Mouse (Mus musculus) T-helper 17 cell (primary cell): ENCODE measurements around the gene Dnttip1.
"Not testable (repeated sequence)": the region's sequence is repeated elsewhere in the genome, so short reads cannot be mapped to it uniquely, and the experiment has no call there.

Source experiments
- in situ Hi-C, 2 experiments: fragments of 300-600 bp; cut with MboI, MseI; formaldehyde crosslinking; loops; 1 replicate in 1 of 2; 2 replicates in 1 of 2; pipeline ENCODE4 v1.15.1; 2025; ENCODE audit warnings: high pct_unique_total_duplicates in 2 of 2

Dnttip1 gene

DNA sequence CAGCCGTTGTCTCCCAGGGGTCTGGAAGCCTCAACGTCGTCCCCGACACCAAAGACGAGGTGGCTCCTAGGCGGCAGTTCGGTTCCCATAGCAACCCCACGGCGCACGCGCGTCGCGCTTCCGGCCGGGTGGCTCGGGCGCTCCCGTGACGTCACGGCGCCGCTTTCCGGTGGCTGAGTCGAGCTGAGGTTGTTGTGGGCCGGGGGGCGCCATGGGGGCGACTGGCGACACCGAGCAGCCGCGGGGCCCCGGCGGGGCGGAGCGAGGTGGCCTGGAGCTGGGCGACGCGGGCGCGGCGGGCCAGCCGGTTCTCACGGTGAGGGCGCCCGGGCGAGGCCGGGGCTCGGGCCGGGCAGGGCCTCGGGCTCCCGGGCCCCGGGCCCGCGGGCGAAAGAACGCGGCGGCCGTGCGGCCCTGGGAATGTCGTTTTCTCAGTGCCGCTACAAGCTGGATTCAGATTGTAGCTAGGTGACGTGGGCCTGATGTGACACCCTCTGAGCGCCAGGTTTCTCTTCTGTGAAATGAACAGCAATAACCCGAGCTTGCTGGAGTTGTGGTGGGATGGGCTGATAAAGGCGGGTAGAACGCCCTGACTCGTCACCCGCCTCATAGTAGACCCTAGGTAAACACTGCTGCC is at the start of gene Dnttip1, which contains the start of gene Wfdc3:
Gene Dnttip1 (plus strand): TSS at position 141 of the 637 bp plus-strand sequence.
Gene Wfdc3 (minus strand): TSS at position 89 of the 637 bp plus-strand sequence.
- in situ Hi-C loops: loop anchor here in 1 of 2 experiments (10.0 kb wide), 1 partner anchor 1691 kb away; the partner anchor contains the start of gene Mybl2

DNA sequence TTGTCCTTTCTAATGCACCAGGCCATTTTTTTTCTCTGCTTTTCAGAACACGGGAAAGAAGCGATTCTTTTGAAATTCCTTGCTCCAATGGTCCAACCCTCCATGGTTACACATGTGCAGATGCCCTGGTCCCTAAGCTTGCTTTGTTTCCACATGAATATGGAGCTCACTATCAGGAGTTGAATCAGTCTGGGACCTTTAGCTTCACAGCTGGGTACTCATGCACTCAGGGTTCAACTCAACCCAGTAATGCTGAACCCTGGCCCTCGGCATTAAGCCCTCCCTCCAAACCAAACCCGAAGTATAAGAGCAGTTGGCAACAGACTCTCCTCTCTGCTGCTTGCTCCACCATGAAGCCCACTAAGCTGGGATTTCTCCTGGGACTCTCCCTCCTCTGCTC is 47.6 kb upstream of the Dnttip1 start, which contains the start of gene Spint4:
Gene Spint4 (plus strand): TSS at position 301 of the 400 bp plus-strand sequence.
- in situ Hi-C loops: no loop called here

DNA sequence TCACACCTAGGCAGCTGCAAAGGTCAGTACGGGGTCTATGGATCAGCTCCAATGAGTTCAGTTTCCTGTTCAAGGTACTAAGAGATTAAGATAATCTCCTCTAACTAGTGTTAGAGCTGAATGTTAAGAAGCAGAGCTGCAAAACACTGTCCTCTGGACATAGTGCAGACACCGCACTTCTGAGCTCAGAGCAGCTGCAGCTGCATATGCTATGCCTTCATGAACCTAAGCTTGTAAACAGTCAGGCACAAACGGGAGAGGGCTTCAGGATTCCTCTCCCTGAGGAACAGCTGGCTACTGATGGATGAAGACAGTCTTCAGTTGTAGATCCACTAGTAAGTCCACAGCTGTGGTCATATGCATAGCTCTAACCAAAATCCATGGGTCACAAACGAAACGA is 44.8 kb upstream of the Dnttip1 start:
- in situ Hi-C loops: no loop called here

DNA sequence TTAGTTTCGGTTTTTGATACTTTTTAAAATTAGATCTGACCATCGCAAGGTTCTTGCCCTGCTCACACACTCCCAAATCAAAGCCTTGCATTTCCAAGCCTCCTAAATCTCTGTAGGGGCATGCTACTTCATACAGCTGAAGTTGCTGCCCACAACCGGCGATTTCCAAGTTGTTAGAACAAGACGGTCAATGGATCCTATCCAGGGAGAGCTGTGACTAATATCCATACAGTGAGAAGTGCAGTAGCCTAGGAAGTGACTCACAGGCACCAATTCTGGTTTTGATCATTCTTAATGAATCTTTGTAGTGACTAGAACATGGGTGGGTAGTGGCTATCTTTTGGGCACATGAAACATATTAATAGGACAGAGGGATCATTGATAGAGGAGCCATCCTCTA is 44.0 kb upstream of the Dnttip1 start:
- in situ Hi-C loops: no loop called here

DNA sequence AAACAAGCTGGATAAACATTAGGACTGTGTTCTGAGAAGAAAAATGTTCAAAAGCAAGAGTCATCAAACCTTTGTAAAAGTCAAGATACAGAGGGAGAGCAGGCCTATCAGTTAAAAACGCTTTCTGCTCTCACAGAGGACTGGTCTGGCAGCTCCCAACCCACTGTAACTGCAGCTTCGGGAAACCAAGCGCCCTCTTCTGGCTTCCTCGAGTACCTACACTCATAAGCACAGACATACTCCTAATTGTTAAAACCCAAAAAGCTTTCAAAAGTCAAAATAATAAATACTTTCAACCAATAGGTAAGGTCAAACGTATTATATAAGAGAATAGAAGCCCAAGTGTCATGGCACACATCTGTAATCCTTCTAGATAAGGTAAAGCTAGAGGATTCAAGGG is 41.5 kb upstream of the Dnttip1 start:
- in situ Hi-C loops: no loop called here

DNA sequence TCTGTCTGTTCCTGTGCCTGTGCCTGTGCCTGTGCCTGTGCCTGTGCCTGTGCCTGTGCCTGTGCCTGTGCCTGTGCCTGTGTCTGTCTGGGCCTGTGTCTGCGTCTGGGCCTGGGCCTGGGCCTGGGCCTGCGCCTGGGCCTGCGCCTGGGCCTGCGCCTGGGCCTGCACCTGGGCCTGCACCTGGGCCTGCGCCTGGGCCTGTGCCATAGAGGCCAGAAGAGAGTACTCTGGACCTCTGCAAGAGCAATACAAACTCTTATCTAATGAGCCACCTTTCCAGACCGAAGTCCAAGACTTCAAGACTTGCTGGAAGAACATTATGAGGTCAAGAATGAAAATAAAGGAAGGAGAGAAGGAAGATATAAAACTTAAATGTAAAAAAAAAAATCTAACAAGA is 40.5 kb upstream of the Dnttip1 start:
- in situ Hi-C loops: no loop called here

DNA sequence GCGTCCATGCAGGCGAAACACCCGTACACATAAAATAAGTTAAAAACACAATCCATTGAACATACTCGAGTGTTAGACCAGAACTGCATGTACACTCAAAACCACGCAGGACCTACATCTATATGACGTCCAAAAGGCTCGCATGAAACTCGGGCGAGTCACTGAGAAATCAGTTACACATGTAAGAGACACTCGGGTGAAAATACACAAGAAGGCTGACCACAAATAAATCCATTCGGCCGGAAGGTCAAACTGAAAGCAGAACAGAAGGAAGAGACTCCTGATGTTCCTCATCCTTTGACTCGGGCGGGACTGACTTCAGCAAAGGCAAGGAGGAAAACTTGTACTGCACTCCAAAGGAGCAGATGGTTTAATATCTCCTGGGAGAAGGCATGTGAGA is 39.8 kb upstream of the Dnttip1 start:
- in situ Hi-C loops: no loop called here

DNA sequence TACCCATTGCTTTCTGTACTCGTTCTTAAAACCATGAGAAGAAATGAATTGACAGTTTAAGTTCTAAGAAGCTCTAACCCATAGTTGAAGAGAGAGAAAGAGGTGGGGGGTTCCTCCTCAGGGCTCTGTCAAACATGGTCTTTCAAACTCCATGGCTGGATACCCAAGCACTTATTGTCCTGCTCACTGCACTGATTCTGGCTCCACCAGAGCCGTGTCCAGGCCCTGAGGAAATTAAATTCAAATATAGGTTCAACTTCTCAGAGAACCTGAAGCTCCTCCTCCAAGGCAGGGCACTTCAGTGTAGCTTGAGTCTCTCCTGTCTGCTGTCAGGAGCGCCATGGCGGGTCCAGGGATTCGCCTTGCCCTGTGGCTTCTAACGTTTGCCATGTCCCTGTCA is 30.8 kb upstream of the Dnttip1 start, which contains the start of gene Spint5:
Gene Spint5 (plus strand): TSS at position 301 of the 400 bp plus-strand sequence.
- in situ Hi-C loops: no loop called here

DNA sequence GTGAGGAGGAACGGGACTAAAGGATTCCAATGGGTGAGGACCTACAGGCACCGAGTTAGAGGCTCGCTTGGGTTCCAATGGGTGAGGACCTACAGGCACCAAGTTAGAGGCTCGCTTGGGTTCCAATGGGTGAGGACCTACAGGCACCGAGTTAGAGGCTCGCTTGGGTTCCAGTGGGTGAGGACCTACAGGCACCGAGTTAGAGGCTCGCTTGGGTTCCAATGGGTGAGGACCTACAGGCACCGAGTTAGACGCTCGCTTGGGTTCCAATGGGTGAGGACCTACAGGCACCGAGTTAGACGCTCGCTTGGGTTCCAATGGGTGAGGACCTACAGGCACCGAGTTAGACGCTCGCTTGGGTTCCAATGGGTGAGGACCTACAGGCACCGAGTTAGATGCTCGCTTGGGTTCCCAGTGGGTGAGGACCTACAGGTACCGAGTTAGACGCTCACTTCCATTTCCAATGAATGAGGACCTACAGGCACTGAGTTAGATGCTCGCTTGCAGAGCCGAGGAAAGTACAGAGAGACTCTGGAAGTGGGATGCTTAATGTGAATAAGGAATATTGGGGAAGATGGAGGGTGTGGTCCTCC is 29.5 kb upstream of the Dnttip1 start:
- in situ Hi-C loops: not testable (repeated sequence)

DNA sequence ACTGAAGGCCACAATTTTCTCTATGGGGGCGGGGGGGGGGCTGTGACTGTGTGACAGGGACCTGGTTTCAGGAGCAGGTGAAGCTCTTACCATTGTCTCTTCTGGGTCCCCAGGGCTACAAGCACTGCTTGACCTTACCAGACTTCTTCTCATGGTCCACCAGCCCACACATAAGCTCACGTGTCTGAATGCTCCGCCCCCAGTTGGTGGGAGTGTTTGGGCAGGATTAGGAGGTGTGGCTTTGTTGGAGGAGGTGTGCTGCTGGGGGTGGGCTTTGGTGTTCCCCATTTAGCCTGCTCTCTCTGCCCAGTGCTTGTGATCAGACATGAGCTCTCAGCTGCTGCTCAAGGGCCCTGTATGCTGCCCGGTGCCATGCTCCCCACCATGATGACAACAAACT is 22.5 kb upstream of the Dnttip1 start:
- in situ Hi-C loops: loop anchor here in 1 of 2 experiments (5.0 kb wide), 1 partner anchor 131 kb away; the partner anchor contains the start of gene Eppin

DNA sequence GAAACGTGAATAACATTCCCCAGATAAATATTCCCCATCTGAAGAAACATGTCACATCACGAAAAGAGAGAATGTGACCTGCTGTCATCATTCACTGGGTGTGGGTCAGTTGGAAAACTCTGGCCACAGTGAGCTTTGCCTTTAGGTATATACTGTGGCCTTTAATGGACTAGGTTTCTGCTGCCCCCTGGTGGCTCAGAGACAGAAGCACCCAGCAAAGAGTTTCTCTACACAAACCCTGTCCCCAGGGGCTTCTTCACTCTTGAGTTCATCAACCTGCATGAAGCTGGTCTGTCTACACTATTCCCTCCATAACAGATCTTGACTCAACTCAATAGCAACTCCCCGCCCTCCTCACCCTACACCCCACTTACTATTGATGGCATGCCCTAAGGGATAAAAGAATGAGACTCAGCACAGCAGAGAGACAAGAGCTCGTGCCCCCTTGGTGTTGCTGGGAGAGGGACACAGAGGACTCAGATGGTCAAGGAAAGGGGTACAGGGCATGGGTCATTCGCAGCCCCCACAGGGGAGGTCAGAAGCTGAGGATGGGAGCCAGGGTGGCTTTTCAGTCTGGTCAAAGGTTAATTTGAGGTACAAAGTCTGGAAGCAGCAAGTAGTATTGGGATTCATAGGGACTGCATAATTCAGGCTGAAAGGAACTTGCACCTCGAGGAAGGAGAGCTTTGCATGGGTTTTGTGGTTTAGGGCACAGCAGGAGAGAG is 19.7 kb upstream of the Dnttip1 start:
- in situ Hi-C loops: loop anchor here in 1 of 2 experiments (5.0 kb wide), 1 partner anchor 49 kb away; no protein-coding TSS in a partner anchor

DNA sequence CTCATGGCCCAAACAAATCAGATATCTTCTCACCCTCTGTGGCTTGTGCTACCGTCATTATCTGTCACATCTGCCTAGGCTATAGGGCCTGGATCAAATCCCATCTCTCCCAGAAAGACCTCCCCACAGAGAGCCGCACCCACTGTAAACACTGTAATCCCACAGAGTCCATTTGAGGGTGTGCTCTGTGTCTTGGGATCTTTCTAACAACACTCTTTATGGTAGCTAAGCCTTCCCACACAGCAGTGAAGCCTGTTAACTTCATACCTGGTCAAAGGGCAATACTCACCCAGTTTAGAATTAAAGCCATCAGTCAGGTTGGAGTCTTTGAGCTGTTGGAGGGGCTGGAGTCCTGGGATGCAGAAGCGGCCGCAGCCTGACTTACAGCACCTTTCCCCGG is 14.1 kb upstream of the Dnttip1 start:
- in situ Hi-C loops: no loop called here

DNA sequence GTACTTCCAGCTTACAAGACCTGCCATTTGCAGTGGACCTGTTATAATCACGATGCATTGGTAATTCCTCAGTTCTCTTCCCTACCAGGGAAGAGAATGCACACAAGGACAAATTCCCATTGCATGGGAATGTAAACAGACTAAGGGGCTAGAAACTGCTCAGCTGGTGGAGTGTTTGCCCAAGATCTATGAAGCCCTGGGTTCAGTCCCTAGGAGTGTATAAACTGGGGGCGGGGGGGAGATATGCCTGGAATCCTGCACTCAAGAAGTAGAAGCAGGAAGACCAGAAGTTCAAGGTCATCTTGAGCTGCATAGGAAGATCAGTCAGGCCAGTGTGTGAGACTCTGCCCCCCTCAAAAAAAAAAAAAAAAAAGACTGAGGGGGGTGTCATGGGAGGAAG is 12.5 kb upstream of the Dnttip1 start:
- in situ Hi-C loops: no loop called here

DNA sequence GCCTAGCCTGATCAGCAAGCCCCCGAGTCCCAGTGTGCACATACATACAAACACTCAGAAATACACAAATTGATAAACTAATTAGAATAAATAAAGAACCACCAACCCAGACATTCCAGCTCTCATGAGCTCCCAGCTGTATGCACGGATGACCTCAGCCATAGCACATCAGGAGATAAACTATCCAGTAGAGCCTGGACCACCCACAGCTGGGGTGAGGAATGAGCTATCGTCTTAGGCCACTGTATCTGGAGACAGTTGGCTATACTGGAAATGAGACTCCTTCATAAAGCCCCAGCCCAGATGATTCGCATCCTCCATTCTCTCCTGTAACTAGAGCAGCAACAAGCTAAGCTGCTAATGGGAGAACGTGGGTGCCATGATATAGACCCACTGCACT is 10.9 kb upstream of the Dnttip1 start:
- in situ Hi-C loops: no loop called here

DNA sequence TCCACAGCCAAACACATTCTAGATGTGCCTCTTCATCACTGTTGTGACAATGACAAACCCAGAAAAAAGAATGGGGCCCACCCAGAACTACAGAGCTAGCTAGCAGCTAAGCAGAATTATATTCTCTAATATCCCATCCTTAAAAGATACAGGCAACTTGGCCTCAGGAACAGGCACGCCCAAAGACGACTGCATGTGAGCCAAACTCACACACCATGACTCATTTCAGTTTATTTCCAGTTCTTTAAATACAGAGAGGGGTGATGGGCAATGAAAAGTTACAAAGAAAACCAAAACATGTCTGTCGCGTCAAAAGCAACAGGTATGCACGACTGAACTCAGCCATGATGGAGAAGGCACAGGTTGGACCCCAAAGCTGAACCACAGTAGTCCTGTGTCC is 10.3 kb upstream of the Dnttip1 start:
- in situ Hi-C loops: no loop called here

DNA sequence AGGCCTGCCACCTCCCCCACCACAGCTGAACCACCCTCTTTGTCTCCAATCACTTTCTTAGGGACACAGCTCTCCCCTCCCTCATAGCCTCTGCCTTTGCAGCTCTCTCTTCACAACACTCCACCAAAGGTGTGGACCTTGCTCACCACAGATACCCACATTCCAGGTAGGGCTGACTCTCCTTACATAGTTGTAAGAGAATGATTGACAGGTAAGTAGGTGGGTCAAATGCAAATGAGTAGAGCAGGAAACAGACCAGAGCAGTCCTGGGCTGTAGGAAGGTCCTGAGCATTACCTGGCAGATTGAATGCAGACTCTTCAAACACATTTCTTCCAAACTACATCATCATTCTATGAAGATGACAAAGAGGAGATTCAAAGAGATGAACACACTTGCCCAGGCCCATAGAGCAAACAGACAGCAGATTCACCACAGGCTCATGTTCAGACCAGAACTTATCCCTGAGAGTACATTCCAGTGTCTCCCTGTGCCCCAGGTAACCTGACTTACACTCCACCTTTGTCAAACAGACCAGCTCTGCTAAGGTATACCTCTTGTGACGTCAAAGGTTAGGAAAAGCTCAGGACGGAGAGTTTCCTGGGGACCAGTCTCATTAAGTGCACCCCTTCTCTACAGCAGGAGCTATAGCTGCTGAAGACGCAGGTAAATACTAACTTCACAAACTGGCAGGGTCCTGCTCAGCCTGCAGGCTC is 8.2 kb upstream of the Dnttip1 start:
- in situ Hi-C loops: no loop called here

DNA sequence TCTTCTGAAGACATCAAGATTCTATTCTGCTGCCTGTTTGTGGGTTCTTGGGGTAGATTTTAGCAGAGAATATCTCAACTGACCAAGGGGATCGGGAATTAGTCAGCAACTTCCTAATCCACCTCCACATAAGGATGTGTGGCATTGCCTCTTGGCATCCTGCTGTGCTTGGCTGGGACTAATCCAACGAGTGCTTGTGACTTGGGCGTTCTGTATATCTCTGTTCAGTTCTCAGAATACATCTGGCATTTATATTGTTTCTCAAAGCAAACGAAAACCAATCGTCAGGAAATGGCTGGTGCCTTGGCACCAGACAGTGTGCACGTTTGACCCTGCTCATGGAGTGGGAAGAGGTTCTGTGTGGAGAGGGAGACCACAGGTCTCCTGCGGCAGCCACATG is 5.9 kb upstream of the Dnttip1 start:
- in situ Hi-C loops: loop anchor here in 1 of 2 experiments (10.0 kb wide), 1 partner anchor 1685 kb away; the partner anchor contains the start of gene Mybl2

DNA sequence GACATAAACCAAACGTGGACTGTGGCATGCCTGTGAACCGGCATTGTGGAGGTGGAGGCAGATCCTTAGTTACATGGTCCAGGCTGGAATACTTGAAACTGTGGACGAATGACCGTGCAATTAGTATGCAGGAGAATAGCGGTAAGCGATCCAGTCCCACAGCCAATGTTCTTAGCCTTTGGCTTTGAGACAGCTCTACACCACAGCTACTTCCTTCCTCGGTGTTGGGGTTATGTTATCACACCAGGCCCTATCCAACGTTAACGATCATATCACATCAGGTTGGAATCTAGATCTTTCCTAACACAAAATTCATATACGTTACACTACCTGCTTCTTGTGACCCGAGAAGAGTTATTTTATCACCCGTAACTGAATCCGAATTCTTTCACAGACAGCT is 796 bp upstream of the Dnttip1 start:
- in situ Hi-C loops: loop anchor here in 1 of 2 experiments (10.0 kb wide), 1 partner anchor 1690 kb away; the partner anchor contains the start of gene Mybl2

DNA sequence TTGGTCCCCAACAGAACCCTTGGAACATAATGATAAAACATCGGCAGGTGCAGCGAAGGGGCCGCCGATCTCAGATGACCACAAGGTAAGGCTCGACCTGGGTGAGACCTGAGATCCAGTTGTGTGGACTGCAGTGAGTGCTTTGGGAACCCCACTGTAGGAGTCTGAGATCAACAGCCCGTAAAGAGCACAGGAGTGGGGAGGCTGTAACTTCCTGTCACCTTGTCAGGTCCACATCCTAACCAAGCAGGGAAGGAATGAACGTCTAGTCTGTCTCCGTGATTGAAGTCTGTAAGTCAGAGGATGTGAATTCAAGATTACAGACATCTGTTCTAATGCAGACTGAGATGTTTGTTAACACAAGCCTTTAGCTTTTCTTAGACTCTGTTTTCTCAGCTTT is 910 bp downstream of the Dnttip1 start:
- in situ Hi-C loops: loop anchor here in 1 of 2 experiments (10.0 kb wide), 1 partner anchor 1692 kb away; the partner anchor contains the start of gene Mybl2

DNA sequence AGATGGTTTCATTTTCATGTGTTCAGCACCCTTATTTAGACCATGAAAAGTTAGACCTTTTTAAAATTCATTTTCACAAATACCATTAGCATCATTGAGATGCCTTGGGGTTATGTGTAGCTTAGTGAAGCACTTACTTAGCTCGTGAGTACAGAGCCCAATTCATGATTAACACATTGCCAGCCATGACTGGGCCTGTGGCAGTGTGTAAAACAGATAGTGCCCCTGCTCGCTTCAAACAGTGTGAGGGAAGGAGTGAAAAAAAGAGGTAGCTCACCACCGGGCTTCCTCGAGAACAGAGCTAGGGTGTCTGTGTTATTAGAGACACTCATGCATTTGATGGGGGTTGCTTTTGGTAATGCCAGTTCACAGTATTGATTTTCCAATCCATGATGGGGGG is 2.4 kb downstream of the Dnttip1 start:
- in situ Hi-C loops: loop anchor here in 1 of 2 experiments (10.0 kb wide), 1 partner anchor 1693 kb away; the partner anchor contains the start of gene Mybl2

DNA sequence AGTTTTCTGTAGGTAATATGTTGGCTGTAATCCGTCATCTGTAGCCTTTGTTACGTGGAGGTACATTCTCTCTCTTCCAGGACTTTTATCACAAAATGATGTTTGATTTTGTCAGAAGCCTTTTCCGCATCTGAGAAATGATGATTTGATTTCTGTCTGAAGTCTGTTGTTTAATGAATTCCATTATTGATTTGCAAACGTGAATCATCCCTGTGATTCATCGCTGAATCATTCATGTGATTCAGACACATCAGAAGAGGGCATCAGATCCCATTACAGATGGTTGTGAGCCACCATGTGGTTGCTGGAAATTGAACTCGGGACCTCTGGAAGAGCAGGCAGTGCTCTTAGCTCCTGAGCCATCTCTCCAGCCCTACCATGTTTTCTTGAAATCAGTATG is 3.2 kb downstream of the Dnttip1 start:
- in situ Hi-C loops: loop anchor here in 1 of 2 experiments (10.0 kb wide), 1 partner anchor 1694 kb away; the partner anchor contains the start of gene Mybl2
